Mouse (Mus musculus) layer of hippocampus, postnatal 36 days (tissue): Measurements from ENCODE around the gene Tex14. TPM values are rescaled to one million over a fixed set of nuclear protein-coding genes. Genes with fewer than 3 reads are reported as not detected.
"Not testable (repeated sequence)": the region's sequence is repeated elsewhere in the genome, so short reads cannot be mapped to it uniquely, and the experiment has no call there.

Source experiments
- DNase-seq, 2 experiments: peaks; one replicate each; pipeline ENCODE4 v3.0.0; 2022
- total RNA-seq, 2 experiments: library from RNA; stranded (reverse); gene quantifications; 2 replicates each; pipeline ENCODE4 v1.2.3; 2021

The Tex14 gene
- under 1 TPM; 0.25 to 0.43 TPM for total RNA-seq

DNA sequence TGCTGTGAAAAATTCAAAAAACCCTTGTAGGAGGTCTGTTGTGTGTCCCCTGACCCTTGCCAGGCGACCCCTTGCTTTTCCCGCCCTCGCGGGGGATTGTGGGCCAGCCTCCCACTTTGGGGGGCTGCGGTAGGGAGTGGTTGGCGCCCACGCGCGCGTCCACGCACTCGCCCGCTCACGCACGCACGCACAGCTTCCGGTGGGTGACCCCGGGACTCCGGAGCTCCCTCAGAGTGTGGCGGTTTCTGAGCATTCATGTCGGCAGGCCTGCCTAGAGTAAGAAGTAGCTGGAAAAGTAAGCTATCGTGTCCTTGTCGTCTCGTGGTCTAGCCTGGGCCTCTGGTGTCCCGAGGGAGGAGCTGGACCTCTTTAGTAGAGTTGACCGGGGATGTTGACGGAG, at the start of gene Tex14, which contains the start of gene Rad51c:
Tex14 (plus strand) TSS at position 190 of the 400 bp plus-strand sequence.
Rad51c (minus strand) TSS at position 79 of the 400 bp plus-strand sequence.
- DNase-seq = peak in 1 of 2 experiments; percentile 14

DNA sequence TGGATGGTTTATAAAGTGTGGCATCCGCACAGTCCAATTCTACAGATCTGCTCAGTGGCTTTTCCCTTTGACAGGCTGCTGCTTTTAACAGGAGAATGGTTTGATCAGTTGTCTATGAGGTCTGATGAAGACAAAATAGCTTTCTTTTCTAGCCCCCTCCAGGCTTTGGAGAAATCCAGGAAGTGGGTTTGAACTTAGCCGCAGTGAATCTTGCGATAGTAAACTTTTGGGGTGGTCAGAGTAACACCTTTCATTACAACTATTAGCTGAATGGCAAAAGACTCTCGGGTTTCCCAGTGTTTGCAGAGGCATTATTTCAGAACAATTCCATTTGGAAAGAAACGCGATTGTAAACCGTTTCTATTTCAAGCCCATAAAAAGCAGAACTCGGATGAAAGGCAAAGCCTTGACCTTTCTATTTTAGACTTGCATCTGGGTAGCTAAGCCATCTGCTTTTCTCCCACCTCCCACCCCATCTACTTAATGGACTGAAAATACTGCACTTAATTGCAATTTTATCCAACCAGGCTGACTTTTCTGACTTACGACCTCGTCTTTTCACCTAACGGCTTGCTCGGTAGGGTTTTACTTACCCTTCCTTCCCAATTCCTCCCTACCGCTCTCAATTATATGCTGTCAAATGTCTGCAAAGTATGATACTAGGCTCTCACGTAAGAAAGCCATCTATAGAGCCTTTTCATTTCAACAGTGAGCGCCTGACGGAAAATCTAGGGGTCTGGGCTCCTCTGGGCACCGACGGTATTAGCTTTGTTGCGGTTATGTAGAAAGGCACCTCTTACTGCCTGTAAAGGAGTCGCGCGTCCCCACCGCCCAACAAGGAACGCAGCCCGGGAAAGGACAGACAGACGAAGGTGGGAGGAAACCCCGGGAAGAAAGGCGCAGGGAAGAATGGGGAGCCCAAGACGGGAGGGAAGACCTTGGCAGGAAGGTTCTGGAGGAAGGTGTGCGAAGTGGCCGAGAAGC, 47.3 kb upstream of the Tex14 start:
- peak; percentile 17 to 19 for DNase-seq

DNA sequence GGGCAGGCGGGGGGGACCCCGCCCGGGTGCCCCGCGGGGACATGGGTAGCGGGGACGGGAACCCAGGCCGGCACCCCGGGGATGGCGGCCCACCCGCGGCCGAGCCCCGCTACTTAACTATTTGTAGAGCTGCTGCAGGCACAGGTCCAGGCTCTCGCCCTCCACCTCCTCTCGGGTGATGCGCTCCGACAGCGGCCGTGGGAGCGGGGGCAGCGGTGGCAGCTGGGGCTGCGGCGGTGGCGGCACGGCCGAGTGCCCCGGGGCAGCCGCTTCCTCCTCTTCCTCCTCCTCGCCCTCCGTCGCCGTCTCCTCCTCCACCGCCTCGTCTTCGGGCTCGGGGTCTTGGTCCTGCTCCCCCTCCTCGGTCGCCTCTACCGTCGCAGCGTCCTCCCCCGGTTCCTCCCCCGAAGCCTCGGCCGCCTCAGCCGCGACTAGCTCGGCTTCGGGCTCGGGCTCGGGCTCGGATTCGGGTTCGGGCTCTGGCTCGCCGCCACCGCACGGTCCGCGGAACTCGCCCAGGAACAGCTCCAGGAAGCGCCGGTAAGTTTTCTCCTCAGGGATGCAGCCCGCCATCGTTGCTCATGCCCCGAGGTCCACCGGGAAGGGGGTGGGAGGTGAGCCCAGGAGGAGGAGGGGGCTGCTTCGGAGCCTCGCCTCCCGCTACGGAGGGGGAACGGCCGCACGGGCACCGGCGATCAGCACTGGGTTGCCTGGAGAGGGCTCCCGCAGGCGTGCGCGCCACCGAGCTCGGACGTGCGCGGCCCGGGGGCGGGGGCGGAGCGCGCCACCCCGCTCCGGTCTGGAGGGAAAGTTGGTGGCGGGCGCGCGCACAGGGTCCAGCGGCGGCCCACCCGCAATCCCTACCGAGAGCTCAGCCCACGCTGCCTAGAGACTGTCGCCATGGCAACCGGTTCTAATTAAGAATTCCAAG, 46.3 kb upstream of the Tex14 start, which contains the start of gene Ppm1e:
Ppm1e (minus strand) TSS at position 693 of the 931 bp plus-strand sequence.
- peak; percentile 85 to 87 for DNase-seq

- DNase-seq = no peak
Measured at GRCm38 (mm10) chr11:87359262-87359612, 45.6 kb upstream of the Tex14 start.

- DNase-seq = no peak
Measured at GRCm38 (mm10) chr11:87365120-87365519, 39.7 kb upstream of the Tex14 start.

DNA sequence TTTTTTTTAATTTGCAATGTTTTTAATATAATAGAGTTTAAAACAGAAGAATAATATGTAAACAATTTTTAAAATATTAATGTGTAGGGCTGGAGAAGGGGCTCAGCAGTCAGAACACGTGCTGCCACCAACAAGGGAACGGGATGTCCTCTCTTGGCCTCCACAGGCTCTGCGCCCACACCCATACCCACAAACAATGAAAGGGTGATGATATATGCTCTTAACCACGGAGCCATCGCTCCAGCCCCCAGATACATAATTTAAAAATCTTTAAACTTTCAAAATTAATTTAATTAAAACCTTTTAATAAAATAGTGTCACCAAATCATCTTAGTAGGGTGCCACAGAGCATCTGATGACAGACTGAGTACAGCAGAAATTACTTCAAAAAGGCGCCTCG, 37.8 kb upstream of the Tex14 start:
- no peak for DNase-seq

- DNase-seq = no peak
Measured at GRCm38 (mm10) chr11:87367865-87368580, 36.8 kb upstream of the Tex14 start.

- no peak for DNase-seq
Measured at GRCm38 (mm10) chr11:87384551-87384950, 20.3 kb upstream of the Tex14 start.

DNA sequence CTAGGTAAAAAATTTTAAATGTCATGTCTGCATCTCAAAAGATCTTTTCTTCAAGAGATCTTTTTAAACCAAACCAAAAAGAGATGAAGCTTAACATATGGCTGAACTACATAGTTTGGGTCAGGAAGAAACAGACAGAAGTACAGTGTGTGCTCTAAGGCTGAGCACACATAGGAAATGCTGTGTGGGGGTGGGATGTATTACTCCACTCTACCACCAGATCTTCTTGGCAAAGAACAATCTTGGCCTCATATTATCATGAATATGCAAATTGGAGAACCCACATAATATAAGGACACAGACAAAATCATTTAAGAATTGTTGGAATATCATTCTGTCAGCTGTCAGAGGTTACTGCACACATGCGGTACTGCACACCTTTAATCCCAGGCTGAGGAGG, 19.2 kb upstream of the Tex14 start:
- DNase-seq = peak in 1 of 2 experiments; percentile 5

DNA sequence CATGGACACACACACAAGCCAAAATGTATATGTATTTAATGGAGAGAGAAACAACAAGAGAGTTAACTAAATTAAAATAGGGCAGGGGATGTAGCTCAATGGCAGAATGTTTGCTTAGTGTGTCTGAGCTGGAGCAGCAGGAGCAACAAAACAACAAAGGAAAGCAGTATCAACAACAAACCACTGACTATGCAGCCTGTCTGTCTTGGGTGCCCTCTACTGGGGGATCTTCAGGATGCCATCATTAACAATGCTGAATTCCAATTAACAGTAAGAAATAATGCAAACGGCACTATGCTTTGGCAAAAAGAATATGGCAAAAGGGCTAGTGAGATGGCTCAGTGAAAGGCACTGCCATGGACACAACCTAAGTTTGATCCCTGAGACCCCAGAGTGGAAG, 11.0 kb upstream of the Tex14 start:
- peak in 1 of 2 experiments; percentile 42 for DNase-seq

- no peak for DNase-seq
Measured at GRCm38 (mm10) chr11:87398402-87398801, 6.5 kb upstream of the Tex14 start.

GRCm38 (mm10) chr11:87404111-87404853, 583 bp upstream of the Tex14 start:
- peak; percentile 95 to 96 for DNase-seq

DNA sequence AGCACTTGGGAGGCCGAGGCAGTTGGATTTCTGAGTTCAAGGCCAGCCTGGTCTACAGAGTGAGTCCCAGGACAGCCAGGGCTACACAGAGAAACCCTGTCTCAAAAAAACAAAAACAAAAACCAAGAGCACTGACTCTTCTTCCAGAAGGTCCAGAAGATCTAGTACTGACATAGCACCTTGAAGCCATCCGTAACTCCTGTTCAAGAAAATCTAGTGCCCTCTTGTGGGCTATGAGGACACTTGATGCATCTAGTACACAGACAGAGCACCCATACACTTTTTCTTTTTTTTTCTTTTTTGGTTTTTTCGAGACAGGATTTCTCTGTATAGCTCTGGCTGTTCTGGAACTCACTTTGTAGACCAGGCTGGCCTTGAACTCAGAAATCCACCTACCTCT, 8.5 kb downstream of the Tex14 start:
- DNase-seq = not testable (repeated sequence)

DNA sequence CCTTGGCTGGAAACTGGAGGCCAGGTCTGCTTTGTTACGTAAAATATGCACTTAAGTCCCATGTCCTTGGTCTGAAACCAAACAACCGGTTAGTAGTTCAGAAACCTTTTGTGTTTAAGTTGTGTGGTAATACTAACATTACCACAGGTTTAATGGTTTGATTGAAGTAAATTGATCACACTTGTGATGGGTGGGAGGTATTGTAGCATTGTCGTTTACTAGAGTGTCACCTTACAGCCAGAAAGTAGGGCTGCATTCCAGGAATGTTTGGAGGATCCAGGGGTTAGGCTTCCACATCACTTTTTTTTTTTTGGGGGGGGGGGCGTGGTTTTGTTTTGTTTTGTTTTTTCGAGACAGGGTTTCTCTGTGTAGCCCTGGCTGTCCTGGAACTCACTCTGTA, 11.3 kb downstream of the Tex14 start:
- DNase-seq = no peak

GRCm38 (mm10) chr11:87420861-87421260, 16.0 kb downstream of the Tex14 start:
- DNase-seq = no peak

DNA sequence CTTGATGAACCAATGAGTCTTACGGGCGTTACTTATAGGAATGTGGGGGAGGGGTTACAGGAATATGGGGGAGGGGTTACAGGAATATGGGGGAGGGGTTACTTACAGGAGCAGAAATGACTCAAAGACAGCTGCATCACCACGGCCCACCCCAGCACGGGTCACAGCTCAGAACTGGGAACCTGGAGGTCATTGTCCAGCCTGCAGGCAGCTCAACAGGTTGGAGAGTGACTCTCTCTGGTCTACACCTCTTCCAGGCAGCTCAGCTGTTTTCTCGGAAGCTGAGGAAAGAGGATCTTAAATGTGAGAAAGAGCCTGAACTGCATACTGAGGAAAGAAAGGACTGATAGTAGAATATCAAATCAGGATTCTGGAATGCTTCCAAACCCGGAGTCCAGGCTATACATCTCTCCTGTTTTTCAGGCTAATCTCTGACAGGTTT, 16.9 kb downstream of the Tex14 start:
- no peak for DNase-seq

DNA sequence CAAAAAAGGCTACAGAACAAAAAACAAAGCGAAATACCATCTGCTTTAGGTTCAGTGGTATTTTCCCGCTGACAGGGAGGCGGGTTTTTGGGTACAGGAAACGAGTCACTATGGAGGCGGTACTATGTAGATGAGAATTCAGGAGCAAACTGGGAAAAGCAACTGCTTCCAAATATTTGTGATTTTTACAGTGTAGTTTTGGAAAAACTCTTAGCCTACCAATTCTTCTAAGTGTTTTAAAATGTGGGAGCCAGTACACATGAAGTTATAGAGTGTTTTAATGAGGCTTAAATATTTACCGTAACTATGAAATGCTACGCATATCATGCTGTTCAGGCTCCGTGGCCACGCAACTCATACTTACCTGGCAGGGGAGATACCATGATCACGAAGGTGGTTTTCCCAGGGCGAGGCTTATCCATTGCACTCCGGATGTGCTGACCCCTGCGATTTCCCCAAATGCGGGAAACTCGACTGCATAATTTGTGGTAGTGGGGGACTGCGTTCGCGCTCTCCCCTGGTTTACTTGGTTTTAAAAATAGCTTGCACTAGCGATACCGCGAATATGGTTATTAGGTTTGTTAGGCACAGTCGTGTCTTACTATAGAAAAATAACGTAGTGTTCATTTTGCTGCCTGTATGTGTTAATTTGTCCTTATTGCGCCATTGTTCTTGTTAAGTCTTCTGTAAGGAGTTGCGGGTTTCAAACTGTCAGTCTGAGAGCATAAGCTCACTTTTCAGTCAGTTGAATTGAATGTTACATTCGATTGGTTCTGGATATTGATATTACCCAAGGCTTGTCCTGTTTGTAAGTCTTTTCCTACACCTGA, 17.9 kb downstream of the Tex14 start:
- peak; percentile 85 for DNase-seq

DNA sequence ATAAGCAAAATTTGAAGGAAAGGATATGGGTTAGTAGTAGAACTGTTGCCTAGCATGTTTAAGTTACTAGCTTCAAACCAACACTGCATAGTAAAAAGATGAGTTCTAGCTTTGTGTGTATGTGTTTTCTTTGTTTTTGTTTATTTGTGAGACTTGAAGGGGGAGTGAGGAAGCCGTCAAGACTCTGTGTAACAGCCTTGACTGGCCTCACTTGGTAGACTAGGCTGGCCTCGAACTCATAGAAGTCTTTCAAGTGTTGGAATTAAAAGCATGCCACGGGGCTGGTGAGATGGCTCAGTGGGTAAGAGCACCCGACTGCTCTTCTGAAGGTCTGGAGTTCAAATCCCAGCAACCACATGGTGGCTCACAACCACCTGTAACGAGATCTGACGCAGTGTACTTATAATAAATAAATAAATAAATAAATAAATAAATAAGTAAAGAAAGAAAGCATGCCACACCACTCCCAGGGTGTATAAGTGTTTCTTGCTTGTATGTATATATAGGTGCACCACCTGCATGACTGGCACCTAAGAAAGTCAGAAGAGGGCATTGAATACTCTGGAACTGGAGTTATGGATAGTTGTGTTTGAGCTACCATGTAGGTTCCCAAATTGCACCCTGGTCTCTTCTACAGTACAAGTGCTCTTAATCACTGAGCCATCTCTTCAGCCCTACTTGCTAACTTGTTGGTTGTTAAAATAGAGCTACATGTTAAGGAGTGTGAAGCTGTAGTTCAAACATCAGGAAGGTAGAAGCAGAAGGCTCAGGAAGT, 18.9 kb downstream of the Tex14 start:
- no peak for DNase-seq

DNA sequence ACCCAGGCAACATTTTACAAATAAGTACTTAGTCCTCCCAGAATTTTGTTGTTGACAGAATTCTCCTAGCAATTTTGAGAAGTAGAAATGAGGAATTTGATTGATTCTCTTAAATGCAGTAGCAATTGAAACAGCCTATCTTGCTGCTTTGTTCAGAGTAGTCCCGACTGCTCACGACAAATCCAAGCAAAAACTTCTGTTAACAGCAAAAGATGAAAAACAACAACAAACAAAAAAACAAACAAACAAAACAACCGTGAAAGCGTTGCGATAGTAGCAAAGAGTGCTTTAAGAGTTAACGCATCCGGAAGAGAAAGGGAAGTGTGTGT, 21.2 kb downstream of the Tex14 start:
- no peak for DNase-seq
